Mouse (Mus musculus): ENCODE data around the gene Bcl11a. TPM values are rescaled to one million over a fixed set of nuclear protein-coding genes. Genes with fewer than 3 reads are reported as not detected.

Bcl11a gene
- polyA plus RNA-seq, 1 experiment from 2014 or later, result 25.1 TPM

DNA sequence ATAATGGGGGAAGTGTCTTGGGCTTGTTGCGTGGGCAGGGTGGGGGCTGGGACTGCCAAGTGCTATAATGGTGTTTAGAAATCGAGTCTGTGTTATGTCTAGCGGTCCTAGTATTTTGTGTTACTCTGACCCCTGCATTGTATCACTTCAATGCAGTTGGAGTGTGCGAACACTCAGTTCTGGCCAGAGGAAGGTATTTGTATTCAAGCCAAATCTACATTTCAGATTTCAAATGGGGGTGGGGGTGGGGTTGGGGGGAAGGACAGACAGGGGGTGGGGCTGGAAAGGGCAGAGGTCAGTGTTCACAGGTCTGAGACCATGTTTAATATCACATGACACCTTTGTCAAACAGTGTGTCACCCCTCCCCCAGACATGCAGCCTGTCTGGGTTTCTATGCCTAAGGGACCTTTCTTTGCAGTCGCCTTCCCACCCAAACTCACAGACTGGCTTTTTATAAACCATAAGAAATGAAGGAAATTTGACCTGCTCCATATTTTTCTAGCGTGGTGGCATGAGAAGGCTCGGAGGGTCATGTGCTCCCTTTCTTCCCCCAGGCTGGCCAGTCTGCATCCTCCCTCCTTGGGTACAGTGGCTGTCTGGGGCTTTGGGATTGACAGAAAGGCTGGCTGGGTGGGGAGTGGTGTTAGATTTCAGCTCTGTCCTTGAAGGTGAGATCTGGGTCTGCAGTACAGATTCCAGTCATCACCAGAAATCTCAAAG, 124.9 kb downstream of the Bcl11a start:
- Histone ChIP-seq H3K9ac (no peak overlapping the region), H3K4me1 (peaks cover 11% of the 10 kb centered on the region; the same call in 1 of the 2 replicates), H3K4me2 (no peak overlapping the region), H3K9me3 (no peaks in the 10 kb centered on the region), H3K4me3 (replicated peaks) (no peak overlapping the region), H3K27me3 (replicated peaks) (no peaks in the 10 kb centered on the region), H3K27ac (no peak overlapping the region), H3K36me3 (no peaks in the 10 kb centered on the region)
- no peak for ATAC-seq (ENCODE audit: insufficient read depth, low FRiP score, low read depth)
- WGBS, result 23% methylated on average over 7 of the region's 7 CpGs

DNA sequence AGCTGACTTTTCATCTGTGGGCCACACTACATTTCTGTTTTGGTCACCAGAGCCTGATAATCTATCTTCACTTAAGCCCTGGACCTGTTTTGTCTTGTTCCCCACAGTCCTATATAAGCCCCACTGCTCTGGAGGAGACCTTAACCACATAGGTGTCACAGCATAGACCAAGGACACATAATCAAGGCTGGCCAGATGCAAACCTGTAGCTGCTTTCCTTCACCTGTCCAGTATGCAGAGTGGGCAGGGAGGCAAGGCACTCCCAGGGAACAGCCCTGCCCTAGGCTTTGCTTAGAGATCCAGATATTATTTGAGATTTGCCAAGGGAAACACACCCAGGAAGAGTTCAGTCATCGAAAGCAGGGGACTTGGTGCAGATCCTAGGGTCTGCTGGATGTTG, 125.6 kb downstream of the Bcl11a start:
- Histone ChIP-seq H3K36me3 (no peaks in the 10 kb centered on the region), H3K27ac (no peak overlapping the region), H3K9ac (no peak overlapping the region), H3K4me2 (no peak overlapping the region), H3K27me3 (replicated peaks) (no peaks in the 10 kb centered on the region), H3K4me1 (peaks cover 11% of the 10 kb centered on the region; the same call in 1 of the 2 replicates), H3K9me3 (no peaks in the 10 kb centered on the region), H3K4me3 (replicated peaks) (no peak overlapping the region)
- ATAC-seq (ENCODE audit: insufficient read depth, low FRiP score, low read depth), result no peak
- WGBS, result 68% methylated on average over 1 of the region's 1 CpGs

GRCm38 (mm10) chr11:24208951-24209351, 131.1 kb downstream of the Bcl11a start:
- 30% methylated on average over 6 of the region's 6 CpGs for WGBS
- no peak overlapping the region for H3K4me2 ChIP-seq
- H3K4me1 ChIP-seq, result peaks cover 7% of the 10 kb centered on the region; the same call in 1 of the 2 replicates
- no peak overlapping the region for H3K4me3 ChIP-seq (replicated peaks)
- H3K36me3 ChIP-seq, result no peaks in the 10 kb centered on the region
- H3K27ac ChIP-seq, result no peak overlapping the region
- no peaks in the 10 kb centered on the region for H3K9me3 ChIP-seq
- H3K27me3 ChIP-seq (replicated peaks), result no peaks in the 10 kb centered on the region
- no peak overlapping the region for H3K9ac ChIP-seq
- peak; percentile 58; the same call in 1 of the 2 replicates for ATAC-seq (ENCODE audit: insufficient read depth, low FRiP score, low read depth)

- no peak overlapping the region for H3K27ac ChIP-seq
- H3K36me3 ChIP-seq, result no peaks in the 10 kb centered on the region
- WGBS, result 47% methylated on average over 3 of the region's 3 CpGs
- H3K4me1 ChIP-seq, result no peaks in the 10 kb centered on the region
- H3K9ac ChIP-seq, result no peak overlapping the region
- H3K4me3 ChIP-seq (replicated peaks), result no peak overlapping the region
- no peaks in the 10 kb centered on the region for H3K27me3 ChIP-seq (replicated peaks)
- no peaks in the 10 kb centered on the region for H3K9me3 ChIP-seq
- no peak overlapping the region for H3K4me2 ChIP-seq
- ATAC-seq (ENCODE audit: insufficient read depth, low FRiP score, low read depth), result no peak
These were observed 136.8 kb downstream of the Bcl11a start for GRCm38 (mm10) chr11:24214509-24215134.

- WGBS, result 85% methylated on average over 6 of the region's 6 CpGs
- Histone ChIP-seq H3K36me3 (no peaks in the 10 kb centered on the region), H3K9me3 (no peaks in the 10 kb centered on the region), H3K9ac (no peak overlapping the region), H3K4me2 (no peak overlapping the region), H3K27me3 (replicated peaks) (no peaks in the 10 kb centered on the region), H3K4me1 (no peaks in the 10 kb centered on the region), H3K4me3 (replicated peaks) (no peak overlapping the region), H3K27ac (no peak overlapping the region)
- ATAC-seq (ENCODE audit: insufficient read depth, low FRiP score, low read depth), result no peak
These were observed 140.0 kb downstream of the Bcl11a start for GRCm38 (mm10) chr11:24217741-24218333.

DNA sequence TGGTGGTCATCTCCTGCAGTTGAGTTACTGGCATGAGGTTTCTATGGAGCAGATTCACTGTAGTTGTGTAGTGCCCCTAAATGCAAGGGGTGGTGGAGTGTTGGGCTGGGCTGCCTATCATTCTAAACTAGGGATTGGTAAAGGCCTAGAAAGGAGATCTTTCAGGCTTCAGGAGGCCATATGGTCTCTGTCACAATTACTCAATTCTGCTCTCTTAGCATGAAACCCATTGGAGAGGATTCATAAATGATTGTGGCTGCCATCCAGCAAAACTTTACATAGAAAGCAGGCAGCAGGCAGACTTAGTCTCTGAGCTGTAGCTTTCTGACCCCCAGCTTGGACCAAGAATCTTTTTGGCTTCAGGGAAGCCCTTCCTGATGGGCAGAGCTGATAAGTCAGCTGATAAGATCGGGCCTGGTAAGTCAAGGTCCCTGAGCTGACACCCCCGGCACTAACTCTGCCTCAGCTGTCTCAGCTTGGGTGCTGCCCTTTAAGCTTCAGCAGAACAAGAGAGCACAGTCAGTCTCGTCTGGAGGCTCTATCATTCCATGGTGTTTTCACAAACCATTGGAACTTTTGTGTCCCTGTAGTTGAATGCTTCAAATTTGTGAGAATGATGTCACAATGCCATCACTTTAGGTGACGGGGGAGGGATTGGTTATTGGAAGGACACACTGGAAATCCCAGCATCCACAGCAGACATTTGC, 143.9 kb downstream of the Bcl11a start:
- Histone ChIP-seq H3K27me3 (replicated peaks) (no peaks in the 10 kb centered on the region), H3K9me3 (no peaks in the 10 kb centered on the region), H3K4me2 (no peak overlapping the region), H3K9ac (no peak overlapping the region), H3K4me3 (replicated peaks) (no peak overlapping the region), H3K27ac (no peak overlapping the region), H3K36me3 (no peaks in the 10 kb centered on the region), H3K4me1 (no peaks in the 10 kb centered on the region)
- 66% methylated on average over 4 of the region's 4 CpGs for WGBS
- no peak for ATAC-seq (ENCODE audit: insufficient read depth, low FRiP score, low read depth)

Other genes starting within 250 kb of the Bcl11a start
- 11.3 and 12.7 TPM in 2 replicates for gene Papolg, start 182.8 kb upstream of the Bcl11a start, polyA plus RNA-seq (2015; fragmentation: Nextera tagmentation; extraction: Ambion mirVana)
- gene A830031A19Rik, start 3.0 kb upstream of the Bcl11a start, polyA plus RNA-seq (2015; fragmentation: Nextera tagmentation; extraction: Ambion mirVana), result not detected in 2 replicates